Mouse (Mus musculus): Measurements from ENCODE around the gene Alg5.

Alg5 gene

DNA sequence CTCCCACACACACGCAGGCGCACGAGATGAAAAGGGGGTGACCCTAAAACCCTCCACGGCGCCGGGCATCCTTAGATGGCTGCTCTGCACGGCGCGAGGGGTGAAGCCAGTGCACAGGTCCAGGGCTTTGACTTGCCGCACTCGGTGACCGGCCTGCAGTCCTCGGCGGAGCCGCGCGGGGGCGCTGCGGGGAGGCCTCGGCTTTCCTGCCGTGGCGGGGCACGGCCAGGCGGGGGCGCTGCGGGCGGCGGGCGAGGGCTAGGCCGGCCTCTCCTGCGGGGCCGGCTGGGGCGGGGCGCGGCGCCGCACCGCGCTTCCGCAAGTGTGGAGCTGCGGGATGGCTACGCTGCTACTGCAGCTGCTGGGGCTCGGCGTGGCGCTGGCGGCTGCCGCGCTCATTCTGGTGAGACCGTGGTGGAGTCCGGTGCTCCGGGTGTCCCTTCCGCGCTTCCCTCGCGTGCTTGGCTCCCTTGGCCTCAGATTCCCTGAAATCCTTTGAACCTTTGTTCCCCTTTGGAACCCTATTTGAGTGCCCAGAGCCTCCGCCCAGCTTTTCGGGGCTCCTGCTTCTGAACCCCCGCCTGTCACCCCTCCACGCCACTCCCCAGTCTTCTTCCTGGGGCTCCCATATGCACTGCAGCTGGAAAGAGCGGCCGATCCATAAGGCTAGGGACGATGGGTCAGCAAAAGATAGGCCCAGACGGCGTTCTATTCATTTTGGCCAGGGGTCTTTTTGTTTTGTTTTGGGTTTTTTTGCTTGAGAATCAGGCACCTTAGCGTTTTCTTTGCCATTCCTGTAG is at the start of gene Alg5, which contains the start of gene Exosc8:
TSS of gene Alg5 (plus strand) at position 293 of the 800 bp plus-strand sequence.
TSS of gene Exosc8 (minus strand) at position 147 of the 800 bp plus-strand sequence.
- under 1% methylated on average over 55 of the region's 65 CpGs for WGBS

DNA sequence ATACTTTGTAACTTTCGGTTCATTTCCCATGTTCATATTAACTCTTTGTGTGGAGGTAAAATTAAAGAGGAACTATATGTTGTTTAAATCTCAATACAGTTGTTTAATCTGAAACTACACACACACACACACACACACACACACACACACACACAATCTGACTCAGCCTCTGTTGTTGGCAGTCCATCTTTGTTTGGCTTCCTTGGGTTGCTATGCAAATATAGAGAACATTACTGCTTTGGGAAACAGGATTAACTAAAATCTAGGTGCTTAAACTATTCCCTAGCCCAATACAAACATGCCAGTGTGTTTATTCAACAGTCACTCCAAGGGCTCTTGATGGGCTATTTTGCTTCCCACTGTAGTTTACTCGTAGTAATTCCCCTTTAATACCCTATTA is 48.1 kb upstream of the Alg5 start:
- 64% methylated on average over 2 of the region's 2 CpGs for WGBS

DNA sequence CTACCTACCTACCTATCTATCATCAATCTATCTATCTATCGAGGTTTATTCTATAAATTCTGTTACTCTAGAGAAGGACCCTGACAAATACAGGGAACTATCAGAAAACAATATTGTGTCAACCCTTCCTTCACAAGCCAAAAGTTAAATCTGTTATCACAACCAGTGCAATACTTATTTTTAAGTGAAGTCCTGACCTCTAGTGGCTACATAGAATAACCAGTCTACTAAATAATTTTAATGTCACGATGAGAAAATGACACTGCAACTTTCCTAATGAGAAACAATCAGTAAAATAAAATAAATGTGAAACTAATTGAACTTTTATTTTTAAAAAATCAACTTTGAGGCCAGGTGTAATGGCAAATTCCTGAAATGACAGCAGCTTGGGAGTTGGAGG is 46.2 kb upstream of the Alg5 start:
- WGBS = 37% methylated on average over 2 of the region's 2 CpGs

DNA sequence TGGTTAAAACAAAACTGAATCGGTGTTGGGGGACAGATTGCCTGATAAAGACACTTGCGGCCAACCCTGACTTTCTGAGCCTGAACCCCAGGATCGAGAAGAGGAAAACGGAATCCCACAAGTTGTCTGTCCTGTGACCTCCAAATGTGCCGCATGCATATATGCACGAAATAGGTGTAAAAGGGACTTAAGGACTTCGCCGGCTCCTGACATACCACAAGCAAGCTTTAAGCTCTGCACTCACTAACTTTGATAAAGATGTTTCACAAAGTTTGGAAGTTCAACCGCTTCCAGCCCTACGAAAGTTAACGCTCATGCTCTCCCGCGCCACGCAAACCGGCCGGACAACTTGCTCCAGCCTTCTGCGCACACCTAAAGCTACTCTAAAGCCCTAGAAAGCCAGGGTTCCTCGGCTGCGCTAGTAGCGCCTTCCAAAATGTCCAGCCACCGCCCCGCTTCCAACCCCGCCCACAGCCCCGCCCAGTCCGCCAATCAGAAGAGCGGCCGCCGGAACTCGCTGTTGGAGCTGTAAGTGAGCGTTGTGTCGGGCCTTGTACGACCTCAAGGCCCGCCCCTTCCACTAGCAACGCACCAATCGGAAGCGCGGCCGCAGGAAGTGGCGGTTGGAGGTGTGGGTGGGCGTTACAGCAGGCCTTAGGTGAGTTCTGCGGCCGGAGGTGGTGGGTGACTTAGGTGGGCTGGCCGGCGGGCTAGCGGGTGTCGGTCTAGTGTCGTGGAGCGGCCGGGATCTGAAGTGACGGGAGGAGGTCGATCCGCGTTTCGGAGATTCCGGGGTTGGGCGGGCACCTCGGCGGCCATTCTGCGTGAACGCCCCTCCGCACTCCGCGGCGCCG is 42.9 kb upstream of the Alg5 start, which contains the start of gene Supt20:
TSS of gene Supt20 (plus strand) at position 606 of the 854 bp plus-strand sequence.
- 1% methylated on average over 64 of the region's 65 CpGs for WGBS

DNA sequence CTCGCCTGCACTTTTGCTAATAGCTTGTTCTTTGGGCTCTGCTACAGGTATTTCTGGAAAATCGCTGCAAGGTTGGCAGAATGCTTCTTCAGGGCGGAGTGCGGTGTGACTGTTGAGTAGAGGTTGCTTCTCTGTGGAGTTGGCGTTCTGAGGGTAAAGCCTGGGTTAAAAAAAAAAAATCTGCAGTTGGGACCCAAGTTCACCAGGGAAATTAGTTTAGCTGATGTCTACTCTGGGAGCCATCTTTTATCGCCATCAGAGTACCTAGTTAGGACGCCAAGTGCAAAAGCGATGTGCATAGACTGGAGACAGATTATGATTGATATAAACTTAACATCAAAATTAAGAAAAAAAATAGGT is 42.3 kb upstream of the Alg5 start:
- WGBS = under 1% methylated on average over 8 of the region's 8 CpGs

DNA sequence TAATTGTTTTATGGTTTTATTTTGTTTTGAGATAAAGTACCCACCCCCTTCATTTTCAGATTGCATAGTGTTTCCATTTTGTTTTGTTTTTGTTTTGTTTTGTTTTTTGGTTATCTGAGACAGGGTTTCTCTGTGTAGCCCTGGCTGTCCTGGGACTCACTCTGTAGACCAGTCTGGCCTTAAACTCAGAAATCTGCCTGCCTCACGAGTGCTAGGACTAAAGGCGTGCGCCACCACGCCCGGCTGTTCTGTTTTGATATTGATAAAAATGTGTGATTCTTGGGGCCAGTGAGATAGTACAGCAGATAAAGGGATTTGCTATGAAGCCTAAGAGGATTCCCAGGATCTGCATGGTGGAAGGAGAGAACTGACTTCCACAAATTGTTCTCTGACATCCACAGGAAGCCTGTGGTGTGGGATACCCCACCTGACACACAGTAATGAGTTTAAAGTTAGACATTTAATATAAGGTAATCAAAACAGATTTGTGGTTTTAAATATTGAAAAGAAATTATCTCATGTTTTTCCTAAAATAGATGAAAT is 35.5 kb upstream of the Alg5 start:
- WGBS = 81% methylated on average over 5 of the region's 5 CpGs

DNA sequence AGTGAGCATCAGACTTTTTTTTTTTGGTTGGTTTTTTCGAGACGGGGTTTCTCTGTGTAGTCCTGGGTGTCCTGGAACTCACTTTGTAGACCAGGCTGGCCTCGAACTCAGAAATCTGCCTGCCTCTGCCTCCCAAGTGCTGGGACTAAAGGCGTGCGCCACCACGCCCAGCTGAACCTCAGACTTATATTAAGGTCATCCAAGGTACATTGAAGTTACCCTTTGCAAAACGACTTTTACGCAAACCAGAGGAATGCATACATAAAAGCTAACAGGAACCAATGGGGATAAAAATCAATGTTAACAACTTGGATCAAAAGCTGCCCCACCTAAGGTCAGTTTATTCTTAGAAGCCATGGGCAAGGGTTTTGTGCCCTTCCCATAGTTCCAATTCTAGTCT is 31.2 kb upstream of the Alg5 start:
- 97% methylated on average over 8 of the region's 8 CpGs for WGBS

DNA sequence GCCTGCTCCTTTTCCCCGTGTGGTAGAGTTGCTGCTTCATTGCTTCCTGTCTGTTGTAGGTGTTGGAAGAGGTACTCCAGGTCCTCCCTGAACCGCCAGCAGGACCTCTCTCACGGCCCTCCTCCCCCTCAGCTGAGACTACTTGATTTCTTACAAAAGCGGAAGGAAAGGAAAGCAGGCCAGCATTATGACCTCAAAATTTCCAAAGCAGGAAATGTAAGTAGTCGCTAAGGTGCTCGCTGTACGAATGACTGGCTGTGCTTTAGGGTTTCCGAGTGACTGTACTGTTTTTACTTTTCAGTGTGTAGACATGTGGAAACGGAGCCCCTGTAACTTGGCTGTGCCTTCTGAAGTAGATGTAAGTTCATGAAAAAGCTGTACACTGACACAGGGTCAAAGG is 26.4 kb upstream of the Alg5 start:
- 89% methylated on average over 9 of the region's 9 CpGs for WGBS

DNA sequence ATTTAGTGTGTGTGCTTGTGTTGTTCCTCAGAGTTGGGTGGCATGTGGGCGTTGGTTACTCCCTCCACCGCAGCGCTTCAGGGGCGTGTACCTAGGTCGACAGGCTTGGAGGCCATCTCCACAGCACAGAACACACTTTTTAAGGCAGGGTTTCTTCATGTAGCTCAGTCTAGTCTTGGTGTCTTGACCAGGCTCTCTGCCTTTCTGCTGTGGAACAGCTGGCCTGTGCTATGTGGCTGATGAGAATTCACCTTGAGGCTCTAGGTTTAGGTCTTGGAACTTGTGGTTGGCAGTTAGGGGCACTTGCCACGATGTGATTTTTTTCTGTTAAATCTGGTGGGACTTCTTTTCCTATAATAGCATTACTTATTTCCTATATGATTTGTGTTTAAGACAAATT is 21.1 kb upstream of the Alg5 start, which contains the start of gene Gm21958:
TSS of gene Gm21958 (minus strand) at position 101 of the 400 bp plus-strand sequence.
- WGBS = 89% methylated on average over 6 of the region's 6 CpGs

DNA sequence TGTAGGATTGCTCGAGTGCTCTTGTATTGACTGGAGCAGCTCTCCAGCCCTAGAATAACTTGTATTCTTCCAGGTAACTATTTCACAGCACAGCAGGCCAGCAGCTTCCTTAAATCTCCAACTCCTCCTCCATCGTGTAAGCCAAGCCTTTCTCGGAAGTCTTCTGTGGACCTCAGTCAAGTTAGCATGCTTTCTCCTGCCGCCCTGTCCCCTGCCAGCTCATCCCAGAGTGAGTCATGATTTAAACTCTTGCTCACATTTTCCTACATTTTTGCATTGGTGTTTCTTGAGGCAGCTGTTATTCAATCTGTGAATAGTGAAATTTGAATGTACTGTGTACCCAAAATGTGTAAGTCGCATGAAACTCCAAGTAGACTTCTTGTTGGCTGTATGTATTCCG is 19.9 kb upstream of the Alg5 start:
- WGBS = 52% methylated on average over 6 of the region's 6 CpGs

DNA sequence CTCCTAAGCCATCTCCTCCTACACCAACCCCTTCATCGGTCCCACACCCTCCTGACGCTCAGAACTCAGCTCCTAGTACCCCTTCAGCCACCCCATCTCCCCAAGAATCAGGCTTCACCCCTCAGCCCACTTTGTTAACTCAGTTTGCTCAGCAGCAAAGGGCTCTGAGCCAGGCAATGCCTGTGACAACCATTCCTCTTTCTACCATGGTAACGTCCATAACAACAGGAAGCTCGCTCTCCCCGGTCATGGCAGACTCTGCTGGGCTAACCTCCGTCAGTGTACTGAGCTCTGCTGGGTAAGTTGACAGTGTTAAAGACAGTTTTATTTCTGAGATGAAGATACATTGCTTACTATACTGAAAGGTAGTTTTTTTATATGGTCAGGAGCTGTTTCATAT is 18.0 kb upstream of the Alg5 start:
- 48% methylated on average over 6 of the region's 6 CpGs for WGBS

DNA sequence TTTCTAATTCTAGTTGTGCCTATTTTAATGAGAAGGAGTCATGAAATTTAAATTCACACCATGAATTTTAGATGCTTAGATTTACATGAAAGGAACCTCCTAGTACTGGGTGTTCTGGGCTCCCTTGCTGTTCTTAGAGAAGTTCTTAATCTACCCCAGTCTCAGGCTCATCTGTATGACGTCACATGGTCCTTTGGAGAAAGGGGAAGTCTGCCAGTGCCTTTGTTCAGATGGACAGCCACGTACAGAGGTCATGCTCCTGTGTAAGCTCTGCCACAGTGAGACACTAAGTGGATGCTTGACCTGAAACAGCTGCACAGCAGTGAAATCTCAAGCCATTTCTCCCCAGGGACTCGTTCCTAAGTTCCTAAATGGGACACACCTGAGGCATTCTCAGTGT is 16.4 kb upstream of the Alg5 start:
- WGBS = 68% methylated on average over 3 of the region's 3 CpGs

DNA sequence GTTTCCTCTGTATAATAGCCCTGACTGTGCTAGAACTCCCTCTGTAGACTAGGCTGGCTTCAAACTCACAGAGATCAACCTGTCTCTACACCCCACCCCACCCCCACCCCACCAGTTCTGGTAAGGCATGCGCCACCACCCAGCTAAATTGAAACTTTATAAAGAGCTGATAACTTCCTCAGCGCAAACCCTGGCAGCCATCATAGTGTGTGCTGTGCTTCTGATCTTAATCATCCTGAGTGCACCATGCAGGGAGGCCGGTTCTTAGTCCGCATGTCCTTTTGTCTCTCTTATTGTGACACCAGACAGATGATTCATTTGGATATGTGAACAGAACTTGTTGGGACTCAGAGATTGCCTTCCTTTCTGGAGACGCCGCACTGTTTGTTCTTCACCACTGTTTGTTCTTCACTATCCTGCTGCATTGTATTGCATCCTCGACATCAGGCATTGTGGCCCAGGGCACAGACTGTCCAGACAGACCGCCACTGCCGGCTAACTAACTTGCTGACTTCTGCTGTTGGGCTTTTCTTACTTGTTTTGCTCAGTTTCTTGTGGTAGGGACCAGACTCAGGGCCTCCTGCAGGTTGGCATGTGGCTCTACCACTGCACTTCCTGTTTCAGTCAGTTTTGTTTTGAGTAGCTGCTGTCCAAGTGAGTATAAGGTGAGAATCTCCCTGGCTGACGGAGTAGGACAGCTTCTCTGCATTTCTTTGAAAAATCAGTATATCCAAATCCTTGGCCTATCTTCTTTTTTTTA is 11.4 kb upstream of the Alg5 start:
- WGBS = 73% methylated on average over 10 of the region's 10 CpGs

DNA sequence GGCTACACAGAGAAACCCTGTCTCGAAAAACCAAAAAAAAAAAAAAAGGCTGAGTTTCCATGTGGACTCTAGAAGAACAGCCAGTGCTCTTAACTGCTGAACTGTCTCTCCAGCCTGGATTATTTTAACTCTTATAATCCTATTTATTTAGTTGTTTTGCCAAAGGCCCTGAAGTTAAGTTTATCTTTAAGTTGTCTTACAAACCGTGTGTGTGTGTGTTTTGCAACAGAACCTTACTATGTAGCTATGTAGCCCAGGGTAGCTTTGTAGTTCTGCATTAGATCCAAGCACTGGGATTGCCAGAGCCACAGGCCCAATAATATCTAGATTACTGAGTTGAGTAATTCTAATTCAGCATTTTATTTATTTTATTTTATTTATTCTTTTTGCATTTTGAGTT is 10.0 kb upstream of the Alg5 start:
- WGBS = 77% methylated on average over 2 of the region's 2 CpGs

DNA sequence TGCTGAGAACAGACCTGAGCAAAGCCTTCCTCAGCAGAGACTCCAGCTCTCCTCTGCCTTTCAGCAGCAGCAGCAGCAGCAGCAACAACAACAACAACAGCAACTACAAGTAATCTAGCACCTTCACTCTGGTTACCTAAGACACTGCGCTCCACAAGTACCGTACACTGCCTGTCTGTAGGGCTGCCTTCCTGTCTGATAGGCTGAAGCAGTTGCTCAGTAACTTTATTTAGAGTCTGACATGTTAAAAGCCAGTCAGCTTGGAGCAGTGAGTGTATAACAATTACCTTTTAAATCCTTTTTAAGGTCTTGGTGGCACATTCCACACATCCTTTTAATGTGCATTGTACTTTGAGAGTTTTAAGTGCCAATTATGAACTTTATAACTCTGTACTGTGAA is 7.8 kb upstream of the Alg5 start:
- 95% methylated on average over 2 of the region's 2 CpGs for WGBS

DNA sequence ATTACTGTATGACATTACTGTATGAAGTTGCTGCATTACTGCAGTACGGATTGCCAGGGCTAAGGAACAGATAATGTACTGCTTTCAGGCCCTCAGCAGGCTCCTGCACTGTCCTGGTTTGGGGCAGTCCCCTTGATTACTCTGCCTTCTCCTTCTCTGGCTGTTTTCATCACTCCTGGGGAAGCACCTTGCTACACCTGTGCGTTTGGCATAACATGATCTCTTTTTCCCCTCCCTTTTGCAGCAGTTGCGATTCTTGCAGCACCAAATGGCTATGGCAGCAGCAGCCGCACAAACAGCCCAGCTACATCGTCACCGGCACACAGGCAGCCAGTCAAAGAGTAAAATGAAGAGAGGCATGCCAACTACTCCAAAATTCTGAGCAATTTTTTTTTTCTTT is 7.2 kb upstream of the Alg5 start:
- WGBS = 81% methylated on average over 6 of the region's 6 CpGs

DNA sequence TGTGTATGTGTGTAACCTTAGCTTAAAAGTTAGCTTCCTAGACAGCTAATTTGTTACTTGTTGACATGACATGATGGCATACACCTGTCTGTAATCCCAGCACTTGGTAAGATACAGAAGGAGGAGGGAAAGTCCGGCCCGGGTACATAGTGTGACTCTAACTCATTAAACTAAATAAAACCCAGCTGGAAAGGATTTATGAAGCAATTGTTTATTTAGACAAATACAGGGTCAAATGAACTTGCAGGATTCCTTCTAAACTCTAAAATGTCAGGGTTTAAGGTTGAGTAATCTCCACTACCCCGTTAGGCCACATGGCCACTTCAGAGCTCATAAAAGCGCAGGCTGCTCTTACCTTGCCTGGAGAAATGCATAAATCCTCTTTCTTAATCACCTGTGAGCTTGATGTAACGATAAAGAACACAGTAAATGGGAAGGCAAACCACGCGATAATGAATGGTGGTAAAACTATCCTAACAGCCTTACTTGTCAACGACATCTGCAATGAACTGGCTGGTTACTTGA is 3.7 kb upstream of the Alg5 start:
- 85% methylated on average over 8 of the region's 8 CpGs for WGBS

DNA sequence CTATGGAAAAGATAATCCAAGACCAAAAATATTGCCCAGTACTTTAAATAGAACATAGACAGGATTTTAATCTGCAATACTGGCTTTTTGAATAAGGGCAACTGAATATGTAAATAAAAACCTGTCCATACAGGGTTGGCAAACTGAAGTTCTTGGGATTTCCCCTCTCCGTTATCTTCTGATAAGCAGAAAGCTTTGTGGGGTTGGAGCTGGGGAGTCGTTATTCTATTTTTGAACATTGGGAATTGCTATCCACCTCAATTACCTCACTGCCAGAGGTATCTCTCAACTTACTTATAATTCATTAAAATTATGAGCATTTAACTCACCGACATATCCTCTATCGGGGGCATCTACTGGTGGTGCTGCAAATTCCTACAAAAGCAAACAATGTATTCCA is 3.0 kb upstream of the Alg5 start:
- 94% methylated on average over 4 of the region's 4 CpGs for WGBS

DNA sequence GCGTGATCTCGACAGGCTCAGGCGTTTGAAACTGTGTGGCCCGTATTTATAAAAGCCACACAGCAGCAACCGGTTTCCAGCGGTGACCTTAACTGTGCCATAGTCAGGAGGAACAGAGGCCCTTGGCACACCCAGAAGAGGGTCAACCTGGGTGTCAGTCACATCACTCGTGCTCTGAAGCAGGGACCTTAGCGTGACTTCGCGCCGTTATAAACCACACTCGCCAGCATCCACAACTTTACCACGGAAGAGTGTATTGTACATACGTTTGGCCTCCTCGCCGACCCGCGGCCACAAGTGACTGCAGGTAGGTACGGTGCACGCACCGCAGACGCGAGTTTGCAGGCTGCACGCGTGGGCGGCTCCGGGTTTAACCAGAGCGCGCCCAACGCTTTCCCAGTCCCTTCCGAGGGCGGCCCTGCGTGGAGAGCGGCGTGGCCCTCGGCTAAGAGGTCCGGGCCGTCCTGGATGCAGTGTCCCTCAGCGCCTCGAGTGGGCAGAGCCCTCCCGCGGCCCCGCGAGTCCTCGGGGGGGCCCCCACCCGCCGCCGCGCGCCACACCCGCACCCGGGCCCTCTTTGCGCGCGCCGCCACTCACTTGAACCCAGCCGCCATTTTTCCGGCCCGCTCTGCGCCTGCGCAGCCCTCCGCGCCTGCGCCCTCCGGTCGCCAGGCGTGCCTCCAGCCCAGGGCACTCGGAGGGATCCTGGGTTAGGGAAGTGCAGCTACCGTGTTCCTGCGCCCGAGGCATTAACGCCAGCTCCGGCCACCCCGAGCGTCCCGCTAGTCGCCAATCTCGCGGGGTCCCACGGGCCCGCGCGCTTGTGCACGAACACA is 710 bp upstream of the Alg5 start:
- under 1% methylated on average over 84 of the region's 84 CpGs for WGBS

DNA sequence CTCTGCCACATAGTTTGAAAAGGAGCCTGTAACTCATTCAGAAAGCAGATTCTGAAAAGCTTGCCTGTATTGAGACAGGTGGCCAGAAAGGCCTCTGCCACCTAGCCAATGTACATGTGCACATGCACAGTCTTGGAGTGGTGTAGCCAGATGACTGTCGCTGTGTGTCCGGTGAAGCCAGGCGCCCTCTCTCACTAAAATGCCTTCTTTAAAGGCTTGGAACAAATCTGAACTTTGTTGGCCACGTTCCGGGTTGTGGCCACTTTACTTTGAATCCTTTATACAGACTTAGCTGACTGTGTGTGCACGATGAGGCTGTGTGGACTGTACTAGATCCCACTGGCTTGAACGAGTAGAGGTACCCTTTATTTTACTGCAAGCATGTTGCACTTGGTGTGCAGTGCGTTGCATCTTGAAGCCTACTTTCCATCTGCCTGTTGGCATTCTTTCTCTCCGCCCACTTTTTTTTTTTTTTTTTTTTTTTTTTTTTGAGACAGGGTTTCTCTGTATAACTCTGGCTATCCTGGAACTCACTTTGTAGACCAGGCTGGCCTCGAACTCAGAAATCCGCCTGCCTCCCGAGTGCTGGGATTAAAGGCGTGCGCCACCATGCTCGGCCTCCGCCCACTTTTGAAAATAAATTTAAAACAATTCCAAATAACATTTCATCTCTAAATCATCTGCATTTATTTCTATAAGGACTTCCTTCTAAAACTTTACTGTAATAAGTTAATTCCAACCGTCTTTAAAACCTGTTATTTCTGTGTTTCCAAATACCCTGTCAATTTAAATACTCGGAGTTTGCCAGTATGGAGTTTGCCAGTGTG is 975 bp downstream of the Alg5 start:
- 41% methylated on average over 18 of the region's 18 CpGs for WGBS
